Mouse (Mus musculus): ENCODE data around the gene Syde1.
A peak's percentile ranks its signal among the peaks of the same experiment; 100 is the strongest.

DNA sequence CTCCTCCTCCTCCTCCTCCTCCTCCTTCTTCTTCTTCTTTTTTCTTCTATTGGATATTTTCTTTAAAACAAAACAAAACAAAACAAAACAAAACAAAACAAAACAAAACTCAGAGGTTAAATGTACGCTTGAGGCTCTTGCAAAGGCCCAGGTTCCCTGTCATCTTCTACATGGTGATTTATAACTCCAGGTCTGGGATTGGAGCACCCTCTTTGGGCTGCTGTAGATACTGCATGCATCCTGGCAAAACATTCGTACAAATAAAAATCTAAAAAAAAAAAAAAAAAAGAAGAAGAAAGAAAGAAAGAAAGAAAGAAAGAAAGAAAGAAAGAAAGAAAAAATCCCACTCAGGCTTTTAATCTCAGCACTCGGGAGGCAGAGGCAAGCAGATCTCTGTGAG lies 13.3 kb upstream of the Syde1 start:
- TF ChIP-seq CTCF (IDR thresholded peaks at IDR 0.05 in 2 of 3, conservative IDR thresholded peaks at IDR 0.05 in 1 of 3; ENCODE audit: control insufficient read depth in 1 of 3, insufficient read depth in 1 of 3, low read depth in 2 of 3, low read length in 3 of 3, poor library complexity in 1 of 3, severe bottlenecking in 1 of 3) (peak in 2 of 3 experiments; percentile 17 to 41; a peak in 2 of 6 replicates), POLR2AphosphoS5 (IDR thresholded peaks at IDR 0.05; ENCODE audit: borderline replicate concordance, low read depth, low read length) (no peak), HCFC1 (IDR thresholded peaks at IDR 0.05; ENCODE audit: low read depth, low read length) (no peak)

All from MEL (cell line).